Mouse (Mus musculus) cerebellum, adult 2 months (tissue): Measurements from ENCODE around the gene Gm19345.

Experiments used
- CTCF ChIP-seq: fragments of 200-500 bp; IDR thresholded peaks from 2 replicates; pipeline ENCODE4 v1.5.1; 2011; ENCODE audit warnings: low read depth, mild to moderate bottlenecking, control low read depth, low read length, moderate library complexity, borderline replicate concordance; ENCODE audit not compliant: insufficient read depth
- POLR2A ChIP-seq: fragments of 200-500 bp; IDR thresholded peaks from 2 replicates; pipeline ENCODE4 v1.6.1; 2011; ENCODE audit warnings: low read length, control low read depth, borderline replicate concordance; ENCODE audit not compliant: insufficient read depth

DNA sequence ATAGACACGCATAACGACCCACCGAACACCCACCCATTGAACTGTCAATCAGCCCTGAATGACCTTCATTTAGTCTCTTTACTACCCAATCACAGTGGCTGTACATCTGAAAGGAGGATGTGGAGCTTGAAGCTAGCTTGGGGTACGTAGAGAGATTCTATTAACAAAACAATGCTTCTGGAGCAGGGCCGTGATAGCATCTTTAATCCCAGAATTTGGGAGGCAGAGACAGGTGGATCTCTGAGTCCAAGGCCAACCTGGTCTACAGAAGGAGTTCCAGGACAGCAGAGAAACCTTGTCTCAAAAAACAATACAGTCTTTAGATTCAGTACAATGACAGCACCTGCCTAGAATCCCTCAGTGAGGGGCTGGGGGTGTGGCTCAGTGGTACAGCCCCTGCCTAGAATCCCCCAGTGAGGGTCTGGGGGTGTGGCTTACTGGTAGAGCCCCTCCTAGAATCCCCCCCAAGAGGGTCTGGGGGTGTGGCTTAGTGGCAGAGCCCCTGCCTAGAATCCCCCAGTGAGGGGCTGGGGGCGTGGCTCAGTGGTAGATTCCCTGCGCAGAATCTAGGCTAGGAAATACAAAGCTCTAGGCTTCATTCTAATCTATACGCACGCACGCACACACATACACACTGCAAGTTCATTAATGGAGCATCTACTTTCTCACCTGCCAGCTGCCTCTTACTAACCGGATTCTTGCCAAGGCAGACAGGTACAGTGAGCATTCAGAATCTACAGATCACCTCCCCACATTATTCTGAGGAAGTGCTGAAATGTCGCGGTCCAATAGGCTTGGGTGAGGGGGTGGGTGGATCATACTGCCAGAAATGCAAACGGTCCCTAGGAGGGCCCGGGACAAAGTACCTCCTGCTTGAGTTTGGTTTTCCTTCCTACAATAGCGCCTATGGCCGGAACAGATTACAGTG is 36.2 kb upstream of the Gm19345 start:
- no peak for TF ChIP-seq POLR2A
- no peak for TF ChIP-seq CTCF
